8 mouse cellular contexts compared by ENCODE assay signal in genomic region chr1:88134457-88135011, GRCm38 (mm10). TPM values are rescaled to one million over a fixed set of nuclear protein-coding genes. Genes with fewer than 3 reads are reported as not detected.
DNase-seq lines count a peak whose midpoint lies in the region; ATAC-seq and TF ChIP-seq lines count a peak whose summit lies in the region.
"Not testable (repeated sequence)": the region's sequence is repeated elsewhere in the genome, so short reads cannot be mapped to it uniquely, and the experiment has no call there.

Gene Ugt1a6a (plus strand): TSS chr1:88134809.

- H3K4me2 ChIP-seq in embryonic facial prominence, embryonic 11.5 days (ENCODE audit: low read depth, low read length); hindbrain, embryonic 15.5 days: not testable (repeated sequence)
- peak within 1 kb of the TSS; percentile 51 for H3K4me2 ChIP-seq in myocyte (ENCODE audit: low read depth)

- peak; percentile 92 for ATAC-seq in G1E (ENCODE audit: extremely low read depth, insufficient number of reproducible peaks, low FRiP score, poor library complexity, severe bottlenecking)
- not testable (repeated sequence) for ATAC-seq in embryonic facial prominence, embryonic 11.5 days (replicated peaks; ENCODE audit: insufficient number of reproducible peaks, low FRiP score, low TSS enrichment, low read depth)
- peak; percentile 81 for ATAC-seq in hindbrain, embryonic 15.5 days (ENCODE audit: low FRiP score, low read depth)

- H3K36me3 ChIP-seq in G1E (replicated peaks); embryonic facial prominence, embryonic 11.5 days (replicated peaks; ENCODE audit: control insufficient read depth, insufficient read depth, low read depth, low read length); hindbrain, embryonic 15.5 days; myocyte (ENCODE audit: control insufficient read depth, insufficient read depth): not testable (repeated sequence)

- not testable (repeated sequence) for TF ChIP-seq CTCF in G1E (IDR thresholded peaks at IDR 0.05; ENCODE audit: low read depth, low read length)

- H3K27me3 ChIP-seq in G1E (ENCODE audit: insufficient read depth, low read length); embryonic facial prominence, embryonic 11.5 days (ENCODE audit: control insufficient read depth, insufficient read depth, low read length); hindbrain, embryonic 15.5 days; myocyte (ENCODE audit: control insufficient read depth, insufficient read depth, insufficient read length): not testable (repeated sequence)

- intact Hi-C loops in gastrocnemius, postnatal 14 days (cut with DNase I; ENCODE audit: low total_unique reads), result not testable (repeated sequence)

- peaks cover 22% of the 10 kb centered on the region for H3K4me1 ChIP-seq in G1E (ENCODE audit: insufficient read depth, low read depth, low read length)
- not testable (repeated sequence) for H3K4me1 ChIP-seq in embryonic facial prominence, embryonic 11.5 days (ENCODE audit: control insufficient read depth, insufficient read depth, low read length); hindbrain, embryonic 15.5 days (replicated peaks)

- H3K9me3 ChIP-seq in G1E (replicated peaks); embryonic facial prominence, embryonic 11.5 days (replicated peaks; ENCODE audit: control insufficient read depth, low read length); hindbrain, embryonic 15.5 days: not testable (repeated sequence)

- not testable (repeated sequence) for H3ac ChIP-seq in myocyte (ENCODE audit: control insufficient read depth, insufficient read length)

- not testable (repeated sequence) for H3K79me2 ChIP-seq in myocyte (ENCODE audit: control insufficient read depth, insufficient read depth)

- 37% methylated on average over 5 of the region's 5 CpGs for WGBS in embryonic facial prominence, embryonic 11.5 days
- WGBS in hindbrain, embryonic 15.5 days, result 46% methylated on average over 5 of the region's 5 CpGs

- DNase-seq in G1E (ENCODE audit: low spot score), result not testable (repeated sequence)
- peak; percentile 7 for DNase-seq in embryonic facial prominence, embryonic 11.5 days (ENCODE audit: low spot score)
- peak; percentile 7 for DNase-seq in gastrocnemius, postnatal 14 days
- peak; percentile 26 to 50 for DNase-seq in kidney, postnatal 36 days
- peak; percentile 37 for DNase-seq in lung, postnatal 14 days
- DNase-seq in urinary bladder, adult 18-20 months (ENCODE audit: low spot score in 2 of 2), result peak; percentile 48 to 84

- not testable (repeated sequence) for H3K9ac ChIP-seq in embryonic facial prominence, embryonic 11.5 days (replicated peaks; ENCODE audit: low read length); hindbrain, embryonic 15.5 days

- not testable (repeated sequence) for H3K27ac ChIP-seq in embryonic facial prominence, embryonic 11.5 days (replicated peaks; ENCODE audit: low read depth, low read length)
- H3K27ac ChIP-seq in hindbrain, embryonic 15.5 days (replicated peaks), result peak within 1 kb of the TSS; percentile 57

- TF ChIP-seq POLR2A in myocyte (IDR thresholded peaks at IDR 0.05; ENCODE audit: insufficient read length, low read depth), result peak; percentile 17

- H3K4me3 ChIP-seq in G1E (ENCODE audit: low read depth, low read length); embryonic facial prominence, embryonic 11.5 days (ENCODE audit: low read depth, low read length); hindbrain, embryonic 15.5 days; myocyte: not testable (repeated sequence)

TF ChIP-seq in myocyte, 11 proteins besides CTCF, POLR2A, EP300 and RAD21:
- peak; percentile 55; the same call in 1 of the 2 replicates for TF ChIP-seq CEBPB (IDR thresholded peaks at IDR 0.05; ENCODE audit: insufficient read depth, poor library complexity, severe bottlenecking)

RNA-seq across cellular contexts. Expression of gene Ugt1a6a, which starts in this region (rescaled TPM):
- total RNA-seq in G1E (2014; fragmentation: Nextera tagmentation), result 0.60 TPM in 1 of 2 replicates, not detected in the other
- total RNA-seq in G1E (2017), result 0.23 and 0.98 TPM in 2 replicates
- not detected in 2 replicates for polyA plus RNA-seq in G1E (2012)
- 0.48 and 0.56 TPM in 2 replicates for polyA plus RNA-seq in embryonic facial prominence, embryonic 11.5 days (2014; fragmentation: Nextera tagmentation; extraction: Ambion mirVana)
- 1 to 10 TPM; 2.1 to 2.4 TPM for total RNA-seq in gastrocnemius, postnatal 14 days (2021)
- polyA plus RNA-seq in hindbrain, embryonic 15.5 days (2015; fragmentation: Nextera tagmentation; extraction: Ambion mirVana), result 3.7 and 3.8 TPM in 2 replicates
- polyA plus RNA-seq in myocyte (2012; fragmentation: generic; extraction: Trizol), result 8.9 TPM

Comparison
In these comparisons a context has a peak if more than half of its experiments do, and no peak if none do; other contexts are left out.
1. Peak in ATAC-seq in G1E; RNA of the gene not detected or under 1 TPM.
2. Peak in DNase-seq in embryonic facial prominence, embryonic 11.5 days; RNA of the gene not detected or under 1 TPM.